Mouse (Mus musculus): ENCODE data around the gene Rtf1.

DNA sequence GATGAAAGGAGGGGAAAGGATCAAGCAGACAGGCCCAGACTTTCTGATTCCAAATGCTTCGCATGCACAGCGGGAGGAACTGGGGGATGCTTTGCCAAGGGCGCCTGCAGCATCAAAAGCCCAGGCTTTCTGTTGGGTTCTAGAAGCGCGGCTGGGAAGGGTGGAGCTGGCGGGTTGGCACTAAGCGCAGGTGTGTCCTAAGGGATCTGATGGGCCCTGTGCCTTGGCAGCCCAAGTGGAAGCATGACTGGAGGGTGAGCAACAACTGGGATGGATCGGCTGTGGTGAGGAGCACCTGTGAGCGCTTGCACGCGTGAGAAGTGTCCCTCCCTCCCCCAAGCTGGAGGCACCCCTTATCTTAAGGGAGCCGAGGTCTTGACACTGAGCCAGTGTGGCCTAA, 62.3 kb downstream of the Rtf1 start:
- TF ChIP-seq POLR2A (IDR thresholded peaks at IDR 0.05; ENCODE audit: insufficient read depth, low read depth, low read length) (no peak), CTCF (IDR thresholded peaks at IDR 0.05; ENCODE audit: insufficient read depth, low read depth, low read length) (no peak)
